Mouse (Mus musculus) heart, embryonic 16.5 days (tissue): Measurements from ENCODE around the gene Gm45799. TPM values are rescaled to one million over a fixed set of nuclear protein-coding genes. Genes with fewer than 3 reads are reported as not detected.

Experiments used
- polyA plus RNA-seq: library from polyadenylated mRNA; unstranded; fragments of >200 nt; fragmentation: Nextera tagmentation; extraction: Ambion mirVana; gene quantifications from 2 replicates; pipeline ENCODE4 v1.2.1, GENCODE M21; 2015

Gm45799 gene
- polyA plus RNA-seq, 1 experiment from 2014 or later = 30.8 TPM

Other genes starting within 250 kb of the Gm45799 start
- gene Fam160a2, start 240.5 kb upstream of the Gm45799 start, polyA plus RNA-seq = 32.5 and 34.5 TPM in 2 replicates
- 0.05 TPM in 1 of 2 replicates, not detected in the other for gene Cnga4, start 236.0 kb upstream of the Gm45799 start, polyA plus RNA-seq
- not detected in 2 replicates for gene Cckbr, start 214.8 kb upstream of the Gm45799 start, polyA plus RNA-seq
- gene Cavin3, start 158.3 kb upstream of the Gm45799 start, polyA plus RNA-seq = 97.4 and 97.5 TPM in 2 replicates
- gene Smpd1, start 86.2 kb upstream of the Gm45799 start, polyA plus RNA-seq = 61.7 and 65.0 TPM in 2 replicates
- 44.5 and 49.5 TPM in 2 replicates for gene Apbb1, start 58.9 kb upstream of the Gm45799 start, polyA plus RNA-seq
- gene Hpx, start 40.4 kb upstream of the Gm45799 start, polyA plus RNA-seq = 0.25 and 0.91 TPM in 2 replicates
- gene Trim3, start 7.0 kb upstream of the Gm45799 start, polyA plus RNA-seq = 32.9 and 35.7 TPM in 2 replicates
- gene Timm10b, start 496 bp upstream of the Gm45799 start, polyA plus RNA-seq = 147 and 158 TPM in 2 replicates
- gene Arfip2, start 136 bp upstream of the Gm45799 start, polyA plus RNA-seq = 46.5 and 46.6 TPM in 2 replicates
- gene Dnhd1, start 10.3 kb downstream of the Gm45799 start, polyA plus RNA-seq = 0.38 and 0.49 TPM in 2 replicates
- gene Ilk, start 96.0 kb downstream of the Gm45799 start, polyA plus RNA-seq = 403 and 415 TPM in 2 replicates
- 21.7 and 22.2 TPM in 2 replicates for gene Rrp8, start 96.8 kb downstream of the Gm45799 start, polyA plus RNA-seq
- gene Taf10, start 103.8 kb downstream of the Gm45799 start, polyA plus RNA-seq = 89.0 and 94.2 TPM in 2 replicates
- gene Tpp1, start 111.7 kb downstream of the Gm45799 start, polyA plus RNA-seq = 74.6 and 77.5 TPM in 2 replicates
- gene Dchs1, start 147.1 kb downstream of the Gm45799 start, polyA plus RNA-seq = 3.1 and 4.3 TPM in 2 replicates
- 210 and 235 TPM in 2 replicates for gene Mrpl17, start 170.5 kb downstream of the Gm45799 start, polyA plus RNA-seq